Mouse (Mus musculus) G1E (cell line): ENCODE results near the gene Atad1. TPM values are rescaled to one million over a fixed set of nuclear protein-coding genes. Genes with fewer than 3 reads are reported as not detected.
"Not testable (repeated sequence)": the region's sequence is repeated elsewhere in the genome, so short reads cannot be mapped to it uniquely, and the experiment has no call there.

ENCODE experiments used
- ATAC-seq: 2 replicates; pipeline ENCODE4 v1.8.0; 2016; ENCODE audit warnings: mild to moderate bottlenecking; ENCODE audit not compliant: insufficient number of reproducible peaks, poor library complexity, low FRiP score, severe bottlenecking; ENCODE audit errors: extremely low read depth
- DNase-seq: peaks from one replicate; pipeline ENCODE4 v3.0.0; 2012; ENCODE audit warnings: low spot score
- H3K27me3 ChIP-seq: 2 replicates; pipeline ENCODE4 v1.6.1; 2012; ENCODE audit warnings: mild to moderate bottlenecking, low read length, inconsistent platforms; ENCODE audit not compliant: insufficient read depth
- H3K36me3 ChIP-seq: replicated peaks from 2 replicates; pipeline ENCODE3; 2012; ENCODE audit warnings: mild to moderate bottlenecking, inconsistent platforms
- H3K4me1 ChIP-seq: 2 replicates; pipeline ENCODE4 v1.6.1; 2012; ENCODE audit warnings: low read depth, low read length, inconsistent platforms, mixed read lengths; ENCODE audit not compliant: insufficient read depth
- H3K4me3 ChIP-seq: 2 replicates; pipeline ENCODE4 v1.5.1; 2012; ENCODE audit warnings: low read depth, mild to moderate bottlenecking, inconsistent platforms, low read length, moderate library complexity, mixed read lengths
- H3K9me3 ChIP-seq: replicated peaks from 2 replicates; pipeline ENCODE4 v1.6.1; 2012; ENCODE audit warnings: inconsistent platforms
- CTCF ChIP-seq: IDR thresholded peaks from 2 replicates; pipeline ENCODE4 v1.5.1; 2012; ENCODE audit warnings: low read depth, low read length, inconsistent platforms, mixed read lengths
- GATA1 ChIP-seq: IDR thresholded peaks from 2 replicates; pipeline ENCODE4 v1.6.1; 2012; ENCODE audit warnings: borderline replicate concordance, low read length, inconsistent platforms, mixed read lengths
- GATA2 ChIP-seq: IDR thresholded peaks from 2 replicates; pipeline ENCODE4 v1.6.1; 2012; ENCODE audit warnings: low read depth, low read length, inconsistent platforms, borderline replicate concordance
- POLR2AphosphoS5 ChIP-seq: IDR thresholded peaks from 2 replicates; pipeline ENCODE4 v1.6.1; 2012; ENCODE audit warnings: low read depth, low read length, inconsistent platforms; ENCODE audit not compliant: insufficient replicate concordance
- TAL1 ChIP-seq: conservative IDR thresholded peaks from 2 replicates; pipeline ENCODE4 v1.6.1; 2012; ENCODE audit warnings: low read depth, low read length, inconsistent platforms, mixed read lengths
- polyA plus RNA-seq: library from polyadenylated mRNA; stranded (reverse); fragments of >175 nt; gene quantifications from 2 replicates; pipeline ENCODE4 v1.2.3, GENCODE M21; 2012
- total RNA-seq, 2 experiments: library from RNA; stranded (forward) in 1 of 2; stranded (reverse) in 1 of 2; fragments of 200-1000 nt in 1 of 2; fragments of >200 nt in 1 of 2; fragmentation: Nextera tagmentation in 1 of 2; gene quantifications; 2 replicates each; pipeline ENCODE4 v1.2.3; 2014 to 2017

Gene Atad1
- total RNA-seq (2014; fragmentation: Nextera tagmentation) (102 and 117 TPM in 2 replicates), total RNA-seq (2017) (53.5 and 69.8 TPM in 2 replicates), polyA plus RNA-seq (1.4 and 2.3 TPM in 2 replicates)

- DNase-seq: no peak
- no peak for TF ChIP-seq GATA2
- TF ChIP-seq GATA1: no peak
- no peak for TF ChIP-seq TAL1
- no peak for TF ChIP-seq POLR2AphosphoS5
- no peak for TF ChIP-seq CTCF
- peaks cover 10% of the 10 kb centered on the region; the same call in 1 of the 2 replicates for H3K4me1 ChIP-seq
- no peaks in the 10 kb centered on the region for H3K9me3 ChIP-seq
- ATAC-seq: no peak
- no peak within 1 kb of the TSS for H3K4me3 ChIP-seq
- peaks cover 9% of the 10 kb centered on the region; the same call in 1 of the 2 replicates for H3K27me3 ChIP-seq
- H3K36me3 ChIP-seq: no peaks in the 10 kb centered on the region
These were observed at the start of gene Atad1 for GRCm38 (mm10) chr19:32739686-32740085. Gene Atad1, minus strand, starts transcription at chr19:32739786.

GRCm38 (mm10) chr19:32788016-32788415 lies 48.4 kb upstream of the Atad1 start:
- not testable (repeated sequence) for H3K9me3 ChIP-seq, ATAC-seq, H3K27me3 ChIP-seq, H3K4me3 ChIP-seq, DNase-seq
- H3K4me1 ChIP-seq: peaks cover 19% of the 10 kb centered on the region
- peaks cover 41% of the 10 kb centered on the region for H3K36me3 ChIP-seq

DNA sequence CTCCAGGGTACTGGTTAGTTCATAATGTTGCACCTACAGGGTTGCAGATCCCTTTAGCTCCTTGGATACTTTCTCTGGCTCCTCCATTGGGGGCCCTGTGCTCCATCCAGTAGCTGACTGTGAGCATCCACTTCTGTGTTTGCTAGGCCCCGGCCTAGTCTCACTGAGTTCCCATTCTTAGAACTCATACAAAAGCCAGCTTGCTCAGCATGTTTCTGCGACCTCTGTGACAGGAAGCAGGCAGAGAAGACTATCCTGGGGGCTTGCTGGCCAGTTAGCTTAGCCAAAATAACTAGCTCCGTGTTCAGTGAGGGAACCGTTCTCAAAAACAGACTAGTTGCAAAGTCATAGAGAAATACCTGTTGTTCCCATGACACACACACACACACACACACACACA lies 47.8 kb upstream of the Atad1 start:
- not testable (repeated sequence) for H3K4me3 ChIP-seq, DNase-seq, H3K27me3 ChIP-seq, ATAC-seq, H3K9me3 ChIP-seq
- H3K4me1 ChIP-seq: peaks cover 19% of the 10 kb centered on the region
- peaks cover 45% of the 10 kb centered on the region for H3K36me3 ChIP-seq

- peaks cover 14% of the 10 kb centered on the region for H3K4me1 ChIP-seq
- no peak for DNase-seq
- TF ChIP-seq POLR2AphosphoS5: no peak
- no peak for TF ChIP-seq GATA1
- TF ChIP-seq GATA2: no peak
- no peak for TF ChIP-seq CTCF
- TF ChIP-seq TAL1: no peak
- no peak overlapping the region for H3K4me3 ChIP-seq
- no peaks in the 10 kb centered on the region for H3K27me3 ChIP-seq
- H3K9me3 ChIP-seq: no peaks in the 10 kb centered on the region
- peaks cover 45% of the 10 kb centered on the region for H3K36me3 ChIP-seq
- ATAC-seq: no peak
These were observed 41.9 kb upstream of the Atad1 start for GRCm38 (mm10) chr19:32781305-32782071.

DNA sequence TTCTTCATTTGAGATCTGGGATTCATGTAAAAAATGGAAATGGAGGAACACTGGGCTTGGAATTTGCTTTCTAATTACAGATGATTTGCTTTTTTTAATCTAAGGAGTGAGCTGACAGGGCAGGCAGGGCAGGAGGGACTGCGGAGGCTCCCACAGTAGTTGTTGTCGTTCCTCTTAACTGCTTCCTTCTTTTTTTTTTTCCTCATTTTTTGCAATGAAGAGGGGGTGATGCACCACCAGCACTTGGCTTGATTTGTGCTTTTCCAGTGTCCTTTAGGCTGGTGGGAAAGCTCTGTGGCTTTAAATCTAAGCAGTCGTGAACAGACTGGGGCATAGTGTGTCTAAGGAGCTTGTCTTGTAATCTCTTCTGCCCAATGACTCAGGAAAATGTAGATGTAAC lies 39.5 kb upstream of the Atad1 start:
- TF ChIP-seq TAL1 (no peak), POLR2AphosphoS5 (no peak), GATA2 (no peak), GATA1 (no peak), CTCF (no peak)
- ATAC-seq: no peak
- DNase-seq: no peak
- Histone ChIP-seq H3K4me3 (no peak overlapping the region), H3K27me3 (no peaks in the 10 kb centered on the region), H3K9me3 (no peaks in the 10 kb centered on the region), H3K36me3 (peaks cover 40% of the 10 kb centered on the region), H3K4me1 (peaks cover 12% of the 10 kb centered on the region)

DNA sequence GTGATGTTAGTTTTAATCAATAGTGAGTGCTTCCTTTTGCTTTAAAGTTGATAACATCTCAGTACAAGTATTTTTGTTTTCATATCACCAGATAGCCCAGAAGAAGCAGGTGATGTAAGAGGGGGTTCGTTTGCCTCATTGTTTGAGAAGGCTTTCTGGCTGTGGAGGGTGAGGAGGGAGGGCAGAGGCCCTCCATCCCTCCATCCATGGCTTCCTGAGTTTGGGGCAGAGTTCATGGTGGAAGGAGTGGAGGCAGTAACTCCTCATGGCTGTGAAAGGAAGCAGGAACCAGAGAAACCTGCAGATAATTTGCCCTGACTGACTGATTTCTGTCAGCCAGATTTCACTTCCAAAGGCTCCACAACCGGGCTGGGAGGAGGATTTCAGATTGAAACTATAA lies 38.8 kb upstream of the Atad1 start:
- Histone ChIP-seq H3K4me3 (no peak overlapping the region), H3K4me1 (peaks cover 14% of the 10 kb centered on the region), H3K36me3 (peaks cover 38% of the 10 kb centered on the region), H3K27me3 (no peaks in the 10 kb centered on the region), H3K9me3 (no peaks in the 10 kb centered on the region)
- no peak for ATAC-seq
- TF ChIP-seq CTCF (no peak), POLR2AphosphoS5 (no peak), TAL1 (no peak), GATA1 (no peak), GATA2 (no peak)
- no peak for DNase-seq

- no peaks in the 10 kb centered on the region for H3K9me3 ChIP-seq
- peaks cover 27% of the 10 kb centered on the region for H3K4me1 ChIP-seq
- DNase-seq (no peak), ATAC-seq (no peak)
- peaks cover 39% of the 10 kb centered on the region for H3K36me3 ChIP-seq
- H3K27me3 ChIP-seq: no peaks in the 10 kb centered on the region
- H3K4me3 ChIP-seq: no peak overlapping the region
- no peak for TF ChIP-seq GATA1
- TF ChIP-seq GATA2: no peak
- no peak for TF ChIP-seq TAL1
- TF ChIP-seq CTCF: no peak
- TF ChIP-seq POLR2AphosphoS5: no peak
These were observed 22.9 kb upstream of the Atad1 start for GRCm38 (mm10) chr19:32762493-32762892.
